Mouse (Mus musculus): ENCODE data around the gene Gm28047.

DNA sequence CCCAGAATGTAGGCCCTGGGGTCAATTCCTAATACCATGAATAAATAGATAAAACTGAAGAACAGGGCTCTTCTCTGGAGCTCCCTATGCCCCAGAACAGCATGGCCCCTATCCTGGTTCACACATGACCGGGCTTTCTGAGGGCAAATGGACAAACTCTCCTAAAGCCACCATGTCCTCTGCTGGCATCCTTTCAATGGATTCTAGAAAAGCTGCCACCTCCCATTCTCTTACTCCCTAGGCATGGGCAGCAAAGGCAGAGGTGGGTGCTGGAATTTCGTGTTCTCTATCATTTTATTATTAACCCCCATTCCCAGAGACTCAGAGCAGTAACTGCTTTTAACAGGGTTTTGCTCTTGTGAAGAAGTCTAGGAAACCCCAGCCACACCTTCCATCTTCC, 109.6 kb downstream of the Gm28047 start:
- TF ChIP-seq CTCF (IDR thresholded peaks at IDR 0.05), result no peak
- no peak for TF ChIP-seq EP300 (IDR thresholded peaks at IDR 0.05; ENCODE audit: insufficient read depth, low read depth, low read length)
- no peak for TF ChIP-seq POLR2A (IDR thresholded peaks at IDR 0.05; ENCODE audit: insufficient read depth, low read depth, low read length)
